Mouse (Mus musculus) cerebellum, postnatal 25 days (tissue): ENCODE measurements around the gene Mgat5.

Experiments used
- DNase-seq, 2 experiments: peaks; one replicate each; pipeline ENCODE4 v3.0.0; 2021; ENCODE audit warnings: mixed read lengths in 2 of 2

The Mgat5 gene

GRCm38 (mm10) chr1:127262170-127262837, 57.5 kb downstream of the Mgat5 start:
- peak in 1 of 2 experiments; percentile 60 for DNase-seq

GRCm38 (mm10) chr1:127267985-127268384, 63.2 kb downstream of the Mgat5 start:
- DNase-seq, result no peak

- DNase-seq, result no peak
These were observed 64.5 kb downstream of the Mgat5 start for GRCm38 (mm10) chr1:127269343-127269742.

GRCm38 (mm10) chr1:127270273-127271020, 65.6 kb downstream of the Mgat5 start:
- no peak for DNase-seq

GRCm38 (mm10) chr1:127271156-127271555, 66.3 kb downstream of the Mgat5 start:
- no peak for DNase-seq

GRCm38 (mm10) chr1:127273363-127273762, 68.5 kb downstream of the Mgat5 start:
- DNase-seq, result no peak

- DNase-seq, result no peak
These were observed 70.9 kb downstream of the Mgat5 start for GRCm38 (mm10) chr1:127275572-127276324.

GRCm38 (mm10) chr1:127278067-127278466, 73.3 kb downstream of the Mgat5 start:
- no peak for DNase-seq

GRCm38 (mm10) chr1:127280256-127280655, 75.4 kb downstream of the Mgat5 start:
- DNase-seq, result peak in 1 of 2 experiments; percentile 15

GRCm38 (mm10) chr1:127284975-127285374, 80.2 kb downstream of the Mgat5 start:
- no peak for DNase-seq

GRCm38 (mm10) chr1:127287505-127287904, 82.7 kb downstream of the Mgat5 start:
- DNase-seq, result no peak

GRCm38 (mm10) chr1:127290879-127291278, 86.1 kb downstream of the Mgat5 start:
- DNase-seq, result no peak

- DNase-seq, result no peak
These were observed 86.9 kb downstream of the Mgat5 start for GRCm38 (mm10) chr1:127291721-127292120.

- no peak for DNase-seq
These were observed 88.5 kb downstream of the Mgat5 start for GRCm38 (mm10) chr1:127293286-127293685.

GRCm38 (mm10) chr1:127296815-127297214, 92.0 kb downstream of the Mgat5 start:
- no peak for DNase-seq

- no peak for DNase-seq
These were observed 95.0 kb downstream of the Mgat5 start for GRCm38 (mm10) chr1:127299774-127300173.

- no peak for DNase-seq
These were observed 96.2 kb downstream of the Mgat5 start for GRCm38 (mm10) chr1:127301038-127301437.

GRCm38 (mm10) chr1:127302620-127303019, 97.8 kb downstream of the Mgat5 start:
- no peak for DNase-seq

GRCm38 (mm10) chr1:127303791-127304190, 99.0 kb downstream of the Mgat5 start:
- no peak for DNase-seq

GRCm38 (mm10) chr1:127304281-127304680, 99.5 kb downstream of the Mgat5 start:
- no peak for DNase-seq

- DNase-seq, result no peak
These were observed 100.8 kb downstream of the Mgat5 start for GRCm38 (mm10) chr1:127305582-127305981.

GRCm38 (mm10) chr1:127306024-127306771, 101.4 kb downstream of the Mgat5 start:
- DNase-seq, result no peak

- DNase-seq, result no peak
These were observed 102.5 kb downstream of the Mgat5 start for GRCm38 (mm10) chr1:127307361-127307760.
